Mouse (Mus musculus): ENCODE data around the gene Ddah1.

GRCm38 (mm10) chr3:145778406-145778922 lies 20.0 kb downstream of the Ddah1 start:
- TF ChIP-seq GATA1 (IDR thresholded peaks at IDR 0.05; ENCODE audit: borderline replicate concordance, low read length), result no peak
- no peak for TF ChIP-seq FLI1 (IDR thresholded peaks at IDR 0.05; ENCODE audit: low read length)

Measured in megakaryocyte, embryonic 14.5 days (primary cell).